Mouse (Mus musculus) brown adipose tissue, adult 24 weeks (tissue): ENCODE data around the gene Dnah2. TPM values are rescaled to one million over a fixed set of nuclear protein-coding genes. Genes with fewer than 3 reads are reported as not detected.

Source experiments
- H3K27ac ChIP-seq: fragments of 200-500 bp; replicated peaks from 2 replicates; pipeline ENCODE4 v1.5.1; 2012; ENCODE audit warnings: low read depth, mild to moderate bottlenecking, low read length
- H3K4me1 ChIP-seq: fragments of 200-500 bp; 2 replicates; pipeline ENCODE4 v1.6.1; 2012; ENCODE audit warnings: low read length, mixed read lengths; ENCODE audit not compliant: control insufficient read depth, insufficient read depth, insufficient read length
- H3K4me3 ChIP-seq: fragments of 200-500 bp; 2 replicates; pipeline ENCODE4 v1.5.1; 2012; ENCODE audit warnings: low read depth, mild to moderate bottlenecking, low read length, moderate library complexity; ENCODE audit not compliant: insufficient read depth
- polyA plus RNA-seq: library from polyadenylated mRNA; stranded (reverse); fragments of >200 nt; gene quantifications from 2 replicates; pipeline ENCODE4 v1.2.4, GENCODE M21; 2012; ENCODE audit not compliant: missing spikeins, insufficient read depth, insufficient read length

Gene Dnah2
- polyA plus RNA-seq, 1 experiment, result not detected

DNA sequence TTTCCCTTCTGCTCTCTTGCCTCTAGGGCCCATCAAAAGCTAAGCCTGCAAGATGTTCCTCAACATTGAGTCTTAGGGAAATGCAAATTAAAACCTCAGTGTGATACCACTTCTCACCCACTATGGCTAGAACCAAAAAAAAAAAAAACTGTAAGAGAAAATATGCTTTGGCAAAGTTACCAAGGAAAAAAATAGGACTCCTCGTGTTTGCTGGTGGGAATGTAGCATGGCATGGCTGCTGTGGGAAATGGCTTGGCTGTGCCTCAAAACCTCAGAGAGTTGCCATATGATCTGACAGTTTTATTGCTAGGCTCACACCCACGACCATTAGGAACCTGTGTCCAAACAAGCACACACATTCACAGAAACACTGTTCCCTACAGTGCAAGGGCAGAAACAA lies 61.4 kb downstream of the Dnah2 start:
- no peaks in the 10 kb centered on the region for H3K4me1 ChIP-seq
- H3K27ac ChIP-seq, result no peak overlapping the region
- H3K4me3 ChIP-seq, result no peak overlapping the region

DNA sequence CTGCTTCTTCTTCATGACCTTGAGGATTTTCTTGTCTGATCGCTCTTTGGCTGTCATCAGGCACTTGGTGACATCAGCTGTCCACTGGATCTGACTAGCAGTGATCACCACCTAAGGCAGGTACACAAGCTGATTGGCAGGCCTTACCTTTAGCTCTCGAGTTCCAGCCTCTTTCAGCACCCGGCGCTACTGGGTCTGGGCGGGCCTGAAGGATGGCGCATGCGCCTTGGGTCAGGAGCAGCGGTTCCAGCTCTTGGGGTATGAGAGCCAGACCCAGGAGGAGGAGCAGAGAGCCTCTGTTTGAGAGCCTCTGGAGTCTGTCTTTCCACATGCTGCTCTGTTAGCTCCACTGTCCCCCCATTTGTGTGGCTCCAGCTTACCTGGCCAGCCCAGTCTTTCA lies 71.3 kb downstream of the Dnah2 start:
- no peak overlapping the region for H3K27ac ChIP-seq
- H3K4me1 ChIP-seq, result no peaks in the 10 kb centered on the region

GRCm38 (mm10) chr11:69476802-69477201 lies 72.1 kb downstream of the Dnah2 start:
- no peaks in the 10 kb centered on the region for H3K4me1 ChIP-seq
- H3K27ac ChIP-seq, result no peak overlapping the region
- no peak overlapping the region for H3K4me3 ChIP-seq

More for the DNA sequence above, 71.3 kb downstream of the Dnah2 start:
- H3K4me3 ChIP-seq, result no peak overlapping the region

- no peak overlapping the region for H3K4me3 ChIP-seq
- no peaks in the 10 kb centered on the region for H3K4me1 ChIP-seq
- no peak overlapping the region for H3K27ac ChIP-seq
These were observed 74.2 kb downstream of the Dnah2 start for GRCm38 (mm10) chr11:69474737-69475136.

DNA sequence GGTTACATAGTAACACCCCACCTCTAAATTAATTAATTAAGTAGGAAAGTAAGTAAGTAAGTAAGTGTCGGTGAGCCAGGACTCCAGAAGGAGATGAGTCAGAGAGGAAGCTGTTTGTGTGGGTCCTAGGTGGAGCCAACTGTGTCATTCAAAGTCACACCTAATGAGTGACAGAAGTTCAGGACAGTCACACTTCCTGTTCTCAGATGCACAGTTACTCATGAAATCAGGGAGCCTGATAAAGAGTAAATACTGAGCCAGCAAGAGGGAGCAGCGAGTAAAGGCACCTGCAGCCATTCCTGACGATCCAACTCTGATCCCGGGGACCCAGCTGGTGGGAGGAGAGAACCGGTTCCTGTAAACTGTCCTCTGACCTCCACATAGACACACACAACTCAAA lies 76.2 kb downstream of the Dnah2 start:
- Histone ChIP-seq H3K4me3 (no peak overlapping the region), H3K27ac (no peak overlapping the region), H3K4me1 (no peaks in the 10 kb centered on the region)

- H3K4me3 ChIP-seq, result no peak overlapping the region
- no peaks in the 10 kb centered on the region for H3K4me1 ChIP-seq
- no peak overlapping the region for H3K27ac ChIP-seq
These were observed 77.4 kb downstream of the Dnah2 start for GRCm38 (mm10) chr11:69471491-69471890.

DNA sequence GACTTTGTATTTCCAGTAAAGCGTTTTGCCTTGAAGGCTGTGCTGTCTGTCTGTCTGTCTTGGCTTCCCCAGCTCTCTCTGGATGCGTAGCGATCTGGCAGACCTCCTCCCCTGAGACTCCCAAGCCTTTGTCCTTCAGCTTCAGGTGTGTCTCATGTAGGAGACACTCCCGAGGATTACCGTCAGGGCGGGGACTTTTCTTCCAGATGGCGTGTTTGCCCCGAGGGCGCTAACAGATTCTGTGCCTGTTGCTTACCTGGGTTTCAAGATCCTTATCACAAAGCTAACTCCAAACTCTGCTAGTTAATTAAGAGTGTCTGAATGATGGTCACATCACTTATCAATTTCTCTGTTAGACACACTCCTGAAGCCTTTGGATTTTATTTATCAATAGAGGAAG lies 79.6 kb downstream of the Dnah2 start:
- H3K4me3 ChIP-seq, result no peak overlapping the region
- no peak overlapping the region for H3K27ac ChIP-seq
- H3K4me1 ChIP-seq, result no peaks in the 10 kb centered on the region

GRCm38 (mm10) chr11:69463996-69464395 lies 84.9 kb downstream of the Dnah2 start:
- H3K27ac ChIP-seq, result no peak overlapping the region
- H3K4me3 ChIP-seq, result no peak overlapping the region
- no peaks in the 10 kb centered on the region for H3K4me1 ChIP-seq

DNA sequence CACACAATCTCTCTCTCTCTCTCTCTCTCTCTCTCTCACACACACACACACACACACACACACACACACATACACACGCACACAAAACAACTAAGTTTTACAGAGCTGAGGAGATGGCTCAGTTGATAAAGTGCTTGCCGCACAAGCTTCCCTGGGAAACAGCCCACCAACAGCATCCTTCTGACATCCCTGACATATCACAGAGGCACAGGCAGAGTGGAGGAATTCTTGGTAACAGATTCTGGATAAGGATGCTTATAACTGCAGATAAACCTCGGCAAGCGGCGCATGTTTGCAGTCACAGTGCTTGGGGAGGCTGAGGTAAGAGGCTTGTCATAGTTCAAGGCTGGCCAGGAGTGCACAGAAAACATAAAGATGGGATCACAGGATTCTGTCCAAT lies 87.3 kb downstream of the Dnah2 start:
- no peak overlapping the region for H3K4me3 ChIP-seq
- no peak overlapping the region for H3K27ac ChIP-seq
- H3K4me1 ChIP-seq, result no peaks in the 10 kb centered on the region

- no peak overlapping the region for H3K4me3 ChIP-seq
- H3K27ac ChIP-seq, result no peak overlapping the region
- no peaks in the 10 kb centered on the region for H3K4me1 ChIP-seq
These were observed 89.0 kb downstream of the Dnah2 start for GRCm38 (mm10) chr11:69459883-69460282.

GRCm38 (mm10) chr11:69457006-69457579 lies 91.8 kb downstream of the Dnah2 start:
- H3K4me1 ChIP-seq, result no peaks in the 10 kb centered on the region
- no peak overlapping the region for H3K4me3 ChIP-seq
- H3K27ac ChIP-seq, result no peak overlapping the region

DNA sequence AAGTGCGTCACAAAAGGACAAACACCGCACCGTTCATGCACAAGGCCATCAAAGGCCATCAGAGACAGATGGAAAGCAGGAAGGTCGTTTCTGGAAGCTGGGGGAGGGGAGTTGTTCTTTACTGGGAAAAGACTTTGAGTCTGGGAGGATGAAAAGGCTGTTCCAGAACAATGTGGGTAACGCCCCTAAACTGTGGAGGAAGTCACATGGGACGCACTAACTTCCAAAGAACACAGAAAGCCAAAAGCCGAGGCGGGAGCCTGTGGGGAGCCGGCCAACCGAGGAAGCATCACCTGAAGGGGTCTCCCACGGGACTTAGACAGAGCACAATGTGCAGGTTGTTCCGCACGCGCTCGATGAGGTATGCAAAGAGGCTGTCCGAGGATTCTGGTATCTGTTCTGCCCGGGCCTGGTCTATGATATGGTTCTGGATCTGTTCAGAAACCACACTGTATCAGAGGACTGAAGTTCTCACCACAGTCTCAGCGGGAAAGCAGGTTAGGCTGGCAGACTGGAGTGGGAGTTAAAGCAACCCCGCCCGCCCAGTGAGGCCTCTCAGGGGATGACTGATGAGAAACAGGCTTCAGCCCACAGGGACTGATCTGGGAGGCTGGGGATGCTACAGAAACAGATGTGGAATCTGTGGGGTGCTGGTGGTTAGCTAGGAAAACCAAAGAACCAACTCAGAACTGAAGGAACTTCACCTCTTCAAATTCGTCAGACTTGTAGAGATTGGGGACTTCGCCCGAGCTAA lies 96.6 kb downstream of the Dnah2 start:
- peaks cover 6% of the 10 kb centered on the region; the same call in 1 of the 2 replicates for H3K4me1 ChIP-seq
- peak overlapping the region; percentile 80 for H3K27ac ChIP-seq
- H3K4me3 ChIP-seq, result peak overlapping the region; percentile 35

DNA sequence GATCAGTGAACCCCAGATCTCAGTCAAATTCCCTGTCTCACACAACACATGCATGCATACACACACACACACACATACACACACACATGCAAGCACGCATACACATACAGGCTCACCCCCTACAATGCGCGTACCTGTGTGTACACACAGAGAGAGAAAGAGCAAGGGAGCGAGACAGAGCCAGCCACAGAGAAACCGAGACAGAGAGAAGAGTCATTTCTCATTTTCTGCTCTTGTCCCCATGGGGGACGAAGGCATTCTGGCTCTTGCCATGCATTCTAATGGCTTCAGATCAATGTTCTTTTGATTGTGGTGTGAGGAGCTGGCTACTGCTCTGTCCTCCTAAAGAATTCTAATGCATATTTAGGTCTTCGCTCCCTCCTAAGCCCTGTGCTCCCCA lies 101.6 kb downstream of the Dnah2 start:
- no peak overlapping the region for H3K4me3 ChIP-seq
- peaks cover 9% of the 10 kb centered on the region for H3K4me1 ChIP-seq
- no peak overlapping the region for H3K27ac ChIP-seq

DNA sequence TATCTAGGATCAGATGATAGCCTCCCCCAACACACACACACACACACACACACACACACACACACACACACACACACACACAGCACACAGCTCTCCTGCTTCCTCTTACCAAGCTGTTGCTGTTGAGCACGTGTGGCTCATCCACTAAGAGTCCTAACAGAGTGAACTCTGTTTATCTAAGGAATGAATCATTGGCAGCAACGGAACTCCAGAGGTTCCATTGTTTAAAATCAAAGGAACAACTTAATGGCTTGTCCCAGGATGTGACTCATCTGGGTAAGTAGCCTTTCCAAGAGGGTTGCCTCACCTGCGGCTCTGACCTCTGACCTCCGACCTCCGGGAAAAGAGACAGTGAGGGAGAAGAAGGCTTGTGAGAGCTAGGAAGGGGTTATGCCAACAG lies 105.6 kb downstream of the Dnah2 start:
- Histone ChIP-seq H3K27ac (peak overlapping the region; percentile 59), H3K4me3 (no peak overlapping the region), H3K4me1 (peaks cover 4% of the 10 kb centered on the region)

DNA sequence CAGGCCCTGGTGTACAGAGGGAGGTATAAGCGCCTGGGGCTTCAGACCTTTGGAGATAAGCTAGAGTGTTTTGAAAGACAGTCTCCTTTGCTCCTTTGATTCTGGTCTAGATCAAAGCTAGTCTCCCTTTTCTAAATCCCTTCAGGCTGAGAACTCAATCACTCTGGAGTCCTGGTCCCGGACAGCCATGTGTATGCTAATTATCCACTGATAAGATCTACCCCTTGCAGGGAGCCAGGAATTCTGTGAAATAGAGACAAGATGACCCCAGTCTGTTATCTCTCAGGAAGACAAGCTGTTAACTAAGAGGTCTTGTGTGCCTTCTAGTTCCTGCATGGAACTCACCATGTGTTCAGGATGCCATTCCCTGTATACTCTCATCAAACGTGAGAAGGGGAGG lies 111.6 kb downstream of the Dnah2 start:
- Histone ChIP-seq H3K4me1 (peaks cover under 1% of the 10 kb centered on the region), H3K27ac (no peak overlapping the region), H3K4me3 (no peak overlapping the region)

- no peak overlapping the region for H3K4me3 ChIP-seq
- no peak overlapping the region for H3K27ac ChIP-seq
- H3K4me1 ChIP-seq, result no peaks in the 10 kb centered on the region
These were observed 115.7 kb downstream of the Dnah2 start for GRCm38 (mm10) chr11:69433189-69433588.
